Mouse (Mus musculus) left cerebral cortex, adult 8-10 months (tissue): ENCODE results near the gene Gga3. TPM values are rescaled to one million over a fixed set of nuclear protein-coding genes. Genes with fewer than 3 reads are reported as not detected.
A peak's percentile ranks its signal among the peaks of the same experiment; 100 is the strongest.

Source experiments
- DNase-seq, 2 experiments: peaks; one replicate each; pipeline ENCODE4 v3.0.0; 2022; ENCODE audit warnings: low spot score in 2 of 2
- total RNA-seq, 4 experiments: library from RNA; stranded (reverse); gene quantifications; 2 replicates each; pipeline ENCODE4 v1.2.4; 2022

Gga3 gene
- total RNA-seq, 4 experiments from 2014 or later: 73.8 to 92.9 (median 89.0) TPM

- DNase-seq: peak; percentile 60 to 71
Measured at GRCm38 (mm10) chr11:115612410-115613137, 8.7 kb upstream of the Gga3 start, which contains the start of gene Mif4gd. TSS of gene Mif4gd (minus strand) at chr11:115612969.

- DNase-seq: peak in 1 of 2 experiments; percentile 51
Measured at GRCm38 (mm10) chr11:115612059-115612409, 8.2 kb upstream of the Gga3 start.

GRCm38 (mm10) chr11:115611173-115611572 is 7.3 kb upstream of the Gga3 start:
- no peak for DNase-seq

- no peak for DNase-seq
Measured at GRCm38 (mm10) chr11:115609576-115609975, 5.7 kb upstream of the Gga3 start.

- no peak for DNase-seq
Measured at GRCm38 (mm10) chr11:115608421-115609399, 4.9 kb upstream of the Gga3 start.

GRCm38 (mm10) chr11:115606733-115607132 is 2.9 kb upstream of the Gga3 start:
- no peak for DNase-seq

- no peak for DNase-seq
Measured at GRCm38 (mm10) chr11:115604304-115604696, 449 bp upstream of the Gga3 start.

- DNase-seq: no peak
Measured at GRCm38 (mm10) chr11:115603128-115603475, 749 bp downstream of the Gga3 start.

- DNase-seq: no peak
Measured at GRCm38 (mm10) chr11:115601174-115601573, 2.7 kb downstream of the Gga3 start.

GRCm38 (mm10) chr11:115600743-115601142 is 3.1 kb downstream of the Gga3 start:
- DNase-seq: no peak

GRCm38 (mm10) chr11:115599722-115600121 is 4.1 kb downstream of the Gga3 start:
- peak in 1 of 2 experiments; percentile 72 for DNase-seq

- no peak for DNase-seq
Measured at GRCm38 (mm10) chr11:115598309-115598708, 5.5 kb downstream of the Gga3 start.

GRCm38 (mm10) chr11:115595209-115595608 is 8.6 kb downstream of the Gga3 start:
- no peak for DNase-seq

- DNase-seq: no peak
Measured at GRCm38 (mm10) chr11:115590526-115591075, 13.2 kb downstream of the Gga3 start.

GRCm38 (mm10) chr11:115587984-115588383 is 15.9 kb downstream of the Gga3 start:
- DNase-seq: no peak

- DNase-seq: no peak
Measured at GRCm38 (mm10) chr11:115586403-115586802, 17.4 kb downstream of the Gga3 start.

GRCm38 (mm10) chr11:115585573-115586100 is 18.2 kb downstream of the Gga3 start:
- DNase-seq: no peak

GRCm38 (mm10) chr11:115584376-115585073 is 19.3 kb downstream of the Gga3 start:
- no peak for DNase-seq

GRCm38 (mm10) chr11:115582913-115583606 is 20.8 kb downstream of the Gga3 start:
- DNase-seq: no peak

- DNase-seq: no peak
Measured at GRCm38 (mm10) chr11:115579080-115579479, 24.8 kb downstream of the Gga3 start.

- no peak for DNase-seq
Measured at GRCm38 (mm10) chr11:115564961-115565360, 38.9 kb downstream of the Gga3 start.
